Mouse (Mus musculus) CH12.LX (cell line): Measurements from ENCODE around the gene Fgd2. TPM values are rescaled to one million over a fixed set of nuclear protein-coding genes. Genes with fewer than 3 reads are reported as not detected.

Experiments used
- DNase-seq: peaks from one replicate; pipeline ENCODE4 v3.0.0-alpha.2; 2013; ENCODE audit errors: extremely low read depth
- H3K27ac ChIP-seq: 2 replicates; pipeline ENCODE4 v1.5.1; 2012; ENCODE audit warnings: low read depth, mild to moderate bottlenecking, control low read depth, moderate library complexity; ENCODE audit not compliant: insufficient read depth
- H3K27me3 ChIP-seq: replicated peaks from 2 replicates; pipeline ENCODE3; 2012; ENCODE audit warnings: inconsistent platforms
- H3K36me3 ChIP-seq, 2 experiments: replicated peaks in 1 of 2; 2 replicates each; pipeline versions ENCODE3 to v1.6.1; 2012; ENCODE audit warnings: inconsistent platforms in 1 of 2, low read length in 1 of 2, mild to moderate bottlenecking in 1 of 2, mixed read lengths in 1 of 2, moderate library complexity in 1 of 2; ENCODE audit not compliant: control insufficient read depth in 1 of 2, insufficient read depth in 1 of 2
- H3K4me1 ChIP-seq, 2 experiments: 2 replicates each; pipeline ENCODE4 v1.6.1; 2012; ENCODE audit warnings: inconsistent platforms in 1 of 2, moderate library complexity in 1 of 2; ENCODE audit not compliant: insufficient read depth in 2 of 2, control insufficient read depth in 1 of 2
- H3K4me2 ChIP-seq: 2 replicates; pipeline ENCODE4 v1.6.1; 2012; ENCODE audit warnings: low read depth, mild to moderate bottlenecking, control low read depth; ENCODE audit not compliant: poor library complexity, insufficient read depth, severe bottlenecking
- H3K4me3 ChIP-seq, 3 experiments: fragments of 150-350 bp in 1 of 3; sonication (generic) in 1 of 3; replicated peaks in 1 of 3; 2 replicates each; pipeline versions ENCODE3 to v1.5.1; 2011 to 2012; ENCODE audit warnings: low read depth in 2 of 3, low read length in 2 of 3, mild to moderate bottlenecking in 2 of 3, moderate library complexity in 2 of 3, control low read depth in 1 of 3, improper control_type of control experiment in 1 of 3, inconsistent platforms in 1 of 3, mixed read lengths in 1 of 3; ENCODE audit not compliant: poor library complexity in 1 of 3
- H3K79me2 ChIP-seq: replicated peaks from 2 replicates; pipeline ENCODE4 v1.6.1; 2012; ENCODE audit warnings: mild to moderate bottlenecking, moderate library complexity; ENCODE audit not compliant: control insufficient read depth, poor library complexity, insufficient read depth, severe bottlenecking; ENCODE audit errors: extremely low read depth
- H3K9ac ChIP-seq: 2 replicates; pipeline ENCODE4 v1.6.1; 2012; ENCODE audit warnings: low read depth, mild to moderate bottlenecking, control low read depth, moderate library complexity; ENCODE audit not compliant: insufficient read depth
- H3K9me3 ChIP-seq: replicated peaks from 2 replicates; pipeline ENCODE3; 2012; ENCODE audit warnings: low read length, inconsistent platforms, mixed read lengths
- CHD1 ChIP-seq: IDR thresholded peaks from 2 replicates; pipeline ENCODE4 v1.6.1; 2012; ENCODE audit warnings: low read depth, low read length, improper control_type of control experiment, inconsistent platforms
- CTCF ChIP-seq, 2 experiments: IDR thresholded peaks in 1 of 2; conservative IDR thresholded peaks in 1 of 2; 2 replicates each; pipeline ENCODE4 v1.5.1; 2011 to 2012; ENCODE audit warnings: low read depth in 2 of 2, low read length in 2 of 2, improper control_type of control experiment in 1 of 2, inconsistent platforms in 1 of 2, mild to moderate bottlenecking in 1 of 2, moderate library complexity in 1 of 2
- E2F4 ChIP-seq: IDR thresholded peaks from 2 replicates; pipeline ENCODE4 v1.6.1; 2011; ENCODE audit warnings: low read depth, low read length, improper control_type of control experiment; ENCODE audit not compliant: insufficient replicate concordance
- ELF1 ChIP-seq: IDR thresholded peaks from 2 replicates; pipeline ENCODE4 v1.6.1; 2014; ENCODE audit warnings: low read depth, mild to moderate bottlenecking, inconsistent platforms, low read length, improper control_type of control experiment
- ETS1 ChIP-seq: conservative IDR thresholded peaks from 2 replicates; pipeline ENCODE4 v1.6.1; 2012; ENCODE audit warnings: low read depth, mild to moderate bottlenecking, inconsistent platforms, low read length, improper control_type of control experiment, moderate library complexity
- IRF4 ChIP-seq: IDR thresholded peaks from 2 replicates; pipeline ENCODE4 v1.6.1; 2014; ENCODE audit warnings: low read depth, mild to moderate bottlenecking, inconsistent platforms, low read length, improper control_type of control experiment
- JUND ChIP-seq: conservative IDR thresholded peaks from 2 replicates; pipeline ENCODE4 v1.6.1; 2011; ENCODE audit warnings: low read depth, low read length, improper control_type of control experiment
- KAT2A ChIP-seq: IDR thresholded peaks from 2 replicates; pipeline ENCODE4 v1.6.1; 2012; ENCODE audit warnings: low read length, improper control_type of control experiment, inconsistent platforms; ENCODE audit not compliant: insufficient replicate concordance
- MXI1 ChIP-seq: IDR thresholded peaks from 2 replicates; pipeline ENCODE4 v1.6.1; 2011; ENCODE audit warnings: mild to moderate bottlenecking, low read depth, low read length, improper control_type of control experiment
- NRF1 ChIP-seq: IDR thresholded peaks from 2 replicates; pipeline ENCODE4 v1.6.1; 2014; ENCODE audit warnings: low read depth, mild to moderate bottlenecking, inconsistent platforms, low read length, improper control_type of control experiment, moderate library complexity
- POLR2A ChIP-seq: IDR thresholded peaks from 2 replicates; pipeline ENCODE4 v1.6.1; 2011; ENCODE audit warnings: low read depth, mild to moderate bottlenecking, improper control_type of control experiment, low read length
- RAD21 ChIP-seq: IDR thresholded peaks from 2 replicates; pipeline ENCODE4 v1.6.1; 2011; ENCODE audit warnings: low read depth, mild to moderate bottlenecking, low read length, improper control_type of control experiment, moderate library complexity
- RCOR1 ChIP-seq: conservative IDR thresholded peaks from 2 replicates; pipeline ENCODE4 v1.6.1; 2012; ENCODE audit warnings: low read depth, mild to moderate bottlenecking, inconsistent platforms, low read length, improper control_type of control experiment
- SIN3A ChIP-seq: IDR thresholded peaks from 2 replicates; pipeline ENCODE4 v1.6.1; 2012; ENCODE audit warnings: low read length, improper control_type of control experiment, inconsistent platforms
- TBP ChIP-seq: conservative IDR thresholded peaks from 2 replicates; pipeline ENCODE4 v1.6.1; 2011; ENCODE audit warnings: low read depth, low read length, improper control_type of control experiment
- TCF12 ChIP-seq: IDR thresholded peaks from 2 replicates; pipeline ENCODE4 v1.6.1; 2014; ENCODE audit warnings: low read depth, mild to moderate bottlenecking, inconsistent platforms, low read length, improper control_type of control experiment
- UBTF ChIP-seq: IDR thresholded peaks from 2 replicates; pipeline ENCODE4 v1.6.1; 2012; ENCODE audit warnings: low read depth, mild to moderate bottlenecking, inconsistent platforms, low read length, improper control_type of control experiment, moderate library complexity
- USF1 ChIP-seq: IDR thresholded peaks from 2 replicates; pipeline ENCODE4 v1.6.1; 2014; ENCODE audit warnings: low read depth, mild to moderate bottlenecking, inconsistent platforms, low read length, improper control_type of control experiment
- USF2 ChIP-seq: conservative IDR thresholded peaks from 2 replicates; pipeline ENCODE4 v1.6.1; 2011; ENCODE audit warnings: low read depth, low read length, improper control_type of control experiment
- ZMIZ1 ChIP-seq: IDR thresholded peaks from 2 replicates; pipeline ENCODE4 v1.6.1; 2012; ENCODE audit warnings: low read depth, mild to moderate bottlenecking, inconsistent platforms, low read length, improper control_type of control experiment
- dilution Hi-C: fragments of 300-500 bp; cut with MboI; formaldehyde crosslinking; loops from 2 replicates; pipeline ENCODE4 v1.14.3; 2020; ENCODE audit warnings: low sequenced_read_pairs; ENCODE audit not compliant: extremely low pct_unique_long_range_greater_than_20kb, extremely low pct_ligation_motif_present
- in situ Hi-C: fragments of 300-500 bp; cut with MboI; formaldehyde crosslinking; loops from 3 replicates; pipeline ENCODE4 v1.14.3; 2019; ENCODE audit warnings: low sequenced_read_pairs, low pct_ligation_motif_present, low pct_unique_long_range_greater_than_20kb, mixed read lengths
- polyA plus RNA-seq: library from polyadenylated mRNA; unstranded; fragments of >175 nt; gene quantifications from 2 replicates; pipeline ENCODE4 v1.2.1, GENCODE M21; 2012; ENCODE audit warnings: low read depth; ENCODE audit not compliant: insufficient read length
- total RNA-seq, 2 experiments: library from RNA; depleted of rRNA; stranded (reverse); fragments of 300-350 nt in 1 of 2; fragments of >200 nt in 1 of 2; gene quantifications; 2 replicates each; pipeline ENCODE4 v1.2.3; 2012 to 2014

Fgd2 gene
- total and polyA plus RNA-seq, 3 experiments: 41.7 to 54.4 (median 48.3) TPM

GRCm38 (mm10) chr17:29388978-29389377, 28.3 kb downstream of the Fgd2 start:
- no peaks in the 10 kb centered on the region for H3K27me3 ChIP-seq
- no peaks in the 10 kb centered on the region for H3K79me2 ChIP-seq
- H3K27ac ChIP-seq: no peak overlapping the region
- DNase-seq: no peak
- H3K4me3 ChIP-seq: no peak overlapping the region
- no peak overlapping the region for H3K4me2 ChIP-seq
- peaks cover 0 to 2% of the 10 kb centered on the region in 2 experiments for H3K36me3 ChIP-seq
- in situ Hi-C loops: no loop called here
- H3K9me3 ChIP-seq: peaks cover 2% of the 10 kb centered on the region
- dilution Hi-C loops: no loop called here
- peaks cover 4 to 21% of the 10 kb centered on the region in 2 experiments for H3K4me1 ChIP-seq
- H3K9ac ChIP-seq: no peak overlapping the region
- TF ChIP-seq UBTF (no peak), POLR2A (no peak), ELF1 (no peak), NRF1 (no peak), IRF4 (no peak), RCOR1 (no peak), TCF12 (no peak), RAD21 (no peak), MXI1 (no peak), USF1 (no peak), E2F4 (no peak)

GRCm38 (mm10) chr17:29391280-29391679, 30.6 kb downstream of the Fgd2 start:
- Histone ChIP-seq H3K9ac (no peak overlapping the region), H3K27me3 (no peaks in the 10 kb centered on the region), H3K4me3 (no peak overlapping the region), H3K79me2 (no peaks in the 10 kb centered on the region), H3K36me3 (peaks cover 0 to 2% of the 10 kb centered on the region in 2 experiments), H3K27ac (no peak overlapping the region)
- no peak for DNase-seq
- dilution Hi-C loops (no loop called here), in situ Hi-C loops (no loop called here)
- TF ChIP-seq USF2: no peak
- no peak for TF ChIP-seq CTCF (conservative IDR thresholded peaks at IDR 0.05 in 1 of 2, IDR thresholded peaks at IDR 0.05 in 1 of 2; ENCODE audit: low read depth in 2 of 2, low read length in 2 of 2)
- TF ChIP-seq USF1: no peak
- TF ChIP-seq RAD21: no peak
- TF ChIP-seq KAT2A: no peak
- TF ChIP-seq ETS1: no peak
- no peak for TF ChIP-seq TBP
- TF ChIP-seq CHD1: no peak
- no peak for TF ChIP-seq SIN3A
- TF ChIP-seq JUND: no peak
- TF ChIP-seq ZMIZ1: no peak
- TF ChIP-seq, all 38 proteins: peak for 0
- Histone ChIP-seq H3K4me2 (no peak overlapping the region), H3K4me1 (peaks cover 13 to 36% of the 10 kb centered on the region in 2 experiments), H3K9me3 (peaks cover 2% of the 10 kb centered on the region)
